Mouse (Mus musculus): ENCODE data around the gene Epb41.

Epb41 gene

GRCm38 (mm10) chr4:132074933-132075769 lies at the start of gene Epb41:
Gene Epb41, minus strand, starts transcription at chr4:132075321.
- peak; percentile 98 for DNase-seq (ENCODE audit: low spot score in 2 of 2)

- DNase-seq (ENCODE audit: low spot score in 2 of 2), result no peak
Measured at GRCm38 (mm10) chr4:132123166-132123565, 48.0 kb upstream of the Epb41 start.

GRCm38 (mm10) chr4:132121674-132122073 lies 46.6 kb upstream of the Epb41 start:
- no peak for DNase-seq (ENCODE audit: low spot score in 2 of 2)

GRCm38 (mm10) chr4:132119566-132119965 lies 44.4 kb upstream of the Epb41 start:
- no peak for DNase-seq (ENCODE audit: low spot score in 2 of 2)

GRCm38 (mm10) chr4:132116315-132116714 lies 41.2 kb upstream of the Epb41 start:
- DNase-seq (ENCODE audit: low spot score in 2 of 2), result no peak

GRCm38 (mm10) chr4:132113411-132114095 lies 38.4 kb upstream of the Epb41 start:
- no peak for DNase-seq (ENCODE audit: low spot score in 2 of 2)

- DNase-seq (ENCODE audit: low spot score in 2 of 2), result no peak
Measured at GRCm38 (mm10) chr4:132111227-132111626, 36.1 kb upstream of the Epb41 start.

GRCm38 (mm10) chr4:132108221-132108620 lies 33.1 kb upstream of the Epb41 start:
- peak in 1 of 2 experiments; percentile 27 for DNase-seq (ENCODE audit: low spot score in 2 of 2)

- no peak for DNase-seq (ENCODE audit: low spot score in 2 of 2)
Measured at GRCm38 (mm10) chr4:132101152-132101551, 26.0 kb upstream of the Epb41 start.

GRCm38 (mm10) chr4:132099548-132099947 lies 24.4 kb upstream of the Epb41 start:
- DNase-seq (ENCODE audit: low spot score in 2 of 2), result no peak

GRCm38 (mm10) chr4:132095043-132095442 lies 19.9 kb upstream of the Epb41 start:
- no peak for DNase-seq (ENCODE audit: low spot score in 2 of 2)

- no peak for DNase-seq (ENCODE audit: low spot score in 2 of 2)
Measured at GRCm38 (mm10) chr4:132093928-132094327, 18.8 kb upstream of the Epb41 start.

GRCm38 (mm10) chr4:132093136-132093535 lies 18.0 kb upstream of the Epb41 start:
- no peak for DNase-seq (ENCODE audit: low spot score in 2 of 2)

GRCm38 (mm10) chr4:132088921-132089320 lies 13.8 kb upstream of the Epb41 start:
- no peak for DNase-seq (ENCODE audit: low spot score in 2 of 2)

GRCm38 (mm10) chr4:132085114-132085513 lies 10.0 kb upstream of the Epb41 start:
- DNase-seq (ENCODE audit: low spot score in 2 of 2), result no peak

- DNase-seq (ENCODE audit: low spot score in 2 of 2), result no peak
Measured at GRCm38 (mm10) chr4:132080492-132080983, 5.4 kb upstream of the Epb41 start.

- DNase-seq (ENCODE audit: low spot score in 2 of 2), result peak; percentile 44 to 67
Measured at GRCm38 (mm10) chr4:132079555-132080275, 4.6 kb upstream of the Epb41 start.

GRCm38 (mm10) chr4:132078296-132078714 lies 3.2 kb upstream of the Epb41 start:
- DNase-seq (ENCODE audit: low spot score in 2 of 2), result peak; percentile 52 to 68

- peak; percentile 27 to 29 for DNase-seq (ENCODE audit: low spot score in 2 of 2)
Measured at GRCm38 (mm10) chr4:132077445-132077844, 2.3 kb upstream of the Epb41 start.

- peak; percentile 72 to 76 for DNase-seq (ENCODE audit: low spot score in 2 of 2)
Measured at GRCm38 (mm10) chr4:132076480-132077405, 1.6 kb upstream of the Epb41 start.

GRCm38 (mm10) chr4:132075796-132076195 lies 675 bp upstream of the Epb41 start:
- DNase-seq (ENCODE audit: low spot score in 2 of 2), result no peak
